Mouse (Mus musculus): ENCODE measurements around the gene Nat8.
A peak's percentile ranks its signal among the peaks of the same experiment; 100 is the strongest.
"Not testable (repeated sequence)": the region's sequence is repeated elsewhere in the genome, so short reads cannot be mapped to it uniquely, and the experiment has no call there.

Nat8 gene

GRCm38 (mm10) chr6:85831796-85832321 is at the start of gene Nat8:
TSS of gene Nat8 (minus strand) at chr6:85832082.
- TF ChIP-seq GATA4 (IDR thresholded peaks at IDR 0.05; ENCODE audit: insufficient replicate concordance, low read length): no peak

- not testable (repeated sequence) for TF ChIP-seq GATA4 (IDR thresholded peaks at IDR 0.05; ENCODE audit: insufficient replicate concordance, low read length)
Measured at GRCm38 (mm10) chr6:85869006-85869405, 37.1 kb upstream of the Nat8 start, which contains the start of gene Nat8f2. TSS of gene Nat8f2 (minus strand) at chr6:85869158.

DNA sequence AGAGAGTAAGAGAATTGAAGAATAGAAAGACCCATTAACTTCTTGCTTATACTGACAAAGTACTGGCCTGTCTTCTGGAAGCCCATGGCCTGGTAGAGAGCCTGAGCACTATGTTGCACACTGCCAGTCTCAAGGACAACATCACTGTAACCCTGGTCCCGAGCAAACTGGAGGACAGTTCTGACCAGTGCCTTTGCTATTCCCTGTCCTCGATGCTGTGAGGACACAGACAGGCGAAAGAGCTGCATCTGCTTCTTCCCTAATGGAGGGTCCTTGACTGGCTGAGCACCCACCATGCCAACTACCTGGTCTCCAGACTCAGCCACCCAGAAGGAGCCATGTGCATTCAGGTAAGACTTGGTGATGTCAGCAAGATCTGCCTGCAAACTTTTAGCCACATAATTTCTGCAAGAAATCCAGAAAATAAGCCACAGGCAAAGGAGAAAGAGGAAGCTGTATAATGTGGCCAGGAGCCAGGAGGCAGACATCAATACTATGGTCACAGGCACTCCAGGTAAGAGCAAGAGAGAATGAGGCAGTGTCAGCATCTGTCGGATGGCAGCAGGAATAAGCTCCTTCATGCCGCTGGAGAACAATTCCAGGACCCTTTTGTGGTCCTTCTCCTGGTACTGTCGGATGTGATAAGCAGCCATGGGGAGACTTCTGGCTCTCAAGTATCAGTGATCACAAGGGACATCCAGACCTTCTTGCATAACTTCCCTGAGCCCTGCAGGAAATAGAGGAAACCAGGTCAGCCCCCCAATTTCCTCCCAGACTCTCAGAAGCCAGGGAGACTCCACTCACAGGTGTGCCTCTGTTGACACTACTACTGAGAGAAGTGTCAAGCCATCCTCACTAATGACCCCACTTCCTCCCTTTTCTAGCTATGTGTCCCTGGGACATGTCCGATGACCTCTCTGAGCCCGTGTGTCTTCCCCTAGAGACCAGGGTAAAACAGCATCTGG is 36.1 kb upstream of the Nat8 start:
- no peak for TF ChIP-seq GATA4 (IDR thresholded peaks at IDR 0.05; ENCODE audit: insufficient replicate concordance, low read length)

DNA sequence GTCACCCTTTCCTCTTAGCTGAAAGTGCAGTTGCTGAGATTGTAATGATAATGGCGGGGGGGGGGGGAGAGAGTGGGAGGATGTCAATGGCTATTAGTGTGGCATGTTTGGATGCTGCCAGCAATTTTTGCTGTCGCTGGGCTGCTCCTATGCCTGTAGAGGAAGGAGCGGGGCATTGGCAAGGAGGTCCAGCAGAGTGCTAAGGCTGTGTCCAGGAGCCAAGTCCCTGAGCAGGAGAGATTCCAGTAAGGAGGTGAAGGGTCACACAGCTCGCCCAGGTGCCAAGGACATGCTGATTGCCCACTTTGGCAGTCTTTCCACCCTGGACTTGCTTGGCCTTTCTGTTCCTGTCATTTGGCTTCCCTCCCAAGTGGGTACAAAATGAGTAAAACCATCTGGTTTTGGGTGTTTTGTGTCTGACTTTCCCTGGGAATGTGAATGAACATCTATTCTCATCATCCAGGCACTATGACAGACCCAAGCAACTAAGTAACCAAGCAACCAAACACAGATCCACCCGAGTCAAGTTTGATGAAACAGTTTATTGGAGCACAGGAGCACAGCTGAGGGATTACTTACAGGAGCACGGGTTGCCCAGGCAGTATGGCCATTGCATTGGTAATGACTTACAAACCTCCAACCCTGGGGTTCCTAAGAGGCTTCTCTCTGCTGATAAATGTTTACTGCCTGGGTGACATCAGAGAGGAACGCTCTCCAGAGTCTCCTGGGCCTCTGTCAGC is 33.2 kb upstream of the Nat8 start:
- peak; percentile 60; the same call in 1 of the 2 replicates for TF ChIP-seq GATA4 (IDR thresholded peaks at IDR 0.05; ENCODE audit: insufficient replicate concordance, low read length)

DNA sequence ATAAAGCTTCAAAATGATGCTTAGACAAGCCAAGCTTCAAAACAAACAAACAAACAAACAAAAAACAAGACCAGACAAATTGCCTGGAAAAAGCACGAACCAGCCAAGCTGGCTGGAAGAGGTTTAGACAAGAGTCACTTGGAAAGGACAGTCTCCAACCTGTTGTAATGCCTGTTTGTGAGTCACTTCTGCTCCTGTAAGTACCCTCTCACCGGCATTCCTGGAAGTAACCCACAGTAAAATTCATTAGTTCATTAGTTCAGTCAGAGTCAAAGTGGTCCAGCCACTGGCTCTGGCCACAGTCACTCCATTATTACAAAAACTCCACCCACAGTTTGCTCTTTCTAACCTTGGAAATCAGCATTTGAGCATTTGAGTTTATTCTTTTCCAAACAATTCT is 32.0 kb upstream of the Nat8 start:
- TF ChIP-seq GATA4 (IDR thresholded peaks at IDR 0.05; ENCODE audit: insufficient replicate concordance, low read length): no peak

DNA sequence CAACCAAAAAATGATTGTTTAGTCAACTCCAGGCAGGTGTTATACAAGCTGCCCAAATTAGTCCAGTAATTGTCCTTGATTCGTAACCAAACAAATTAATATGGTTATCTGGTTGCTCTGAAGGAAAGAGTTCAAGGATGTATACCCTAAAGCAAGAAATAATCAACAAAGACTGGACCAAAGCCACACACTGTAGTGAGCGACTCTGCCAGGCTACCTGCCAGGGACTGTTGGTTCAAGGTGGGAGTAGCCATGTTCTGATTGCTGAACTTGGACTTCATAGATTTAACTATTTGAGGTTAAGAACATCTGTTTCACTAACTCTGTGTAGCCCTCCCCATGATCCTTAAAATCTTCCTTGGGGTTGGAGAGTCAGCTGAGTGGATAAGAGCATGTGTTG is 31.3 kb upstream of the Nat8 start:
- no peak for TF ChIP-seq GATA4 (IDR thresholded peaks at IDR 0.05; ENCODE audit: insufficient replicate concordance, low read length)

GRCm38 (mm10) chr6:85862565-85862964 is 30.7 kb upstream of the Nat8 start:
- TF ChIP-seq GATA4 (IDR thresholded peaks at IDR 0.05; ENCODE audit: insufficient replicate concordance, low read length): peak; percentile 41; the same call in 1 of the 2 replicates

DNA sequence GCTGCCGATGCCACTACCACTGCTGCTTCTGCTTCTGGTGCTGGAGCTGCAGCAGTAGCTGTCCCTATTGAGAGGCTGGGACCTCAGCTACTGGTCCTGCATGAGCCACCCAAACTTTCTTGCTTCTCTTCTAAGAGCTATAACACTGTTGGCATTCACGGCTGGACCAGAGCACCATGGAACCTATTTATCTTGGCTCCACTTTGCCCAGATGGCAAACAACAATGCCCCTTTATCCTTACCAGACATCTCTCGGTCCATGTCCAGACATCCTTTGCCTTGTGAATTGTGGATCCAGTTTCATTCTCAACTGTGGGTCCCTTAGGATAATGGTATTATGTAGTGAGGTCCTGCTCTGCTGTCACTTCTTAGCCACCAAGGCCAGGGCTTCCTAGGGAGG is 29.4 kb upstream of the Nat8 start:
- TF ChIP-seq GATA4 (IDR thresholded peaks at IDR 0.05; ENCODE audit: insufficient replicate concordance, low read length): no peak

DNA sequence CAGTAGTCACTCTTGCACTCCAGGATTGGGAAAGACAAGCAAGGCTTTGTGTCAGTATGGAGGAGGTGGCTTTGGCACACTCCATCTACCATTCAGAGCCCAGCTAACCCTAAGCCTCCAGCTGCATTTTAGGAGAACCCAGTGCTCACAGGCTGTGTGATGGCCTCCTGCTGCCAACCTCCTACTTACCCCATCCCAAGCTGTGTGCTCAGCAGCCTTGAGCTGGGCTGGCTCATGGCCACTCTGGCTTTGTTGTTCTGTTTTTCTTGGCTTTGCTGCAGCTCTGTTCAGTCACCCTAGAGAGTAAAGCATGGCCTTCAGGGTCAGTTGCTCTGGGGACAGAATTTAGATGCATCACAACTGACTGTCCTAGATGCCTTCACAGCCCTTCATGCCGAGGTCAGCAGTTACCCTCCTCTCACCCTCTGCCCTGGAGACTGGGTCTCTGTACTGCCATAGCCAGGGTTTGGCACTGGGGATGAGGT is 24.4 kb upstream of the Nat8 start:
- TF ChIP-seq GATA4 (IDR thresholded peaks at IDR 0.05; ENCODE audit: insufficient replicate concordance, low read length): no peak

- no peak for TF ChIP-seq GATA4 (IDR thresholded peaks at IDR 0.05; ENCODE audit: insufficient replicate concordance, low read length)
Measured at GRCm38 (mm10) chr6:85853481-85853880, 21.6 kb upstream of the Nat8 start.

- peak; percentile 71 for TF ChIP-seq GATA4 (IDR thresholded peaks at IDR 0.05; ENCODE audit: insufficient replicate concordance, low read length)
Measured at GRCm38 (mm10) chr6:85851062-85851773, 19.3 kb upstream of the Nat8 start.

DNA sequence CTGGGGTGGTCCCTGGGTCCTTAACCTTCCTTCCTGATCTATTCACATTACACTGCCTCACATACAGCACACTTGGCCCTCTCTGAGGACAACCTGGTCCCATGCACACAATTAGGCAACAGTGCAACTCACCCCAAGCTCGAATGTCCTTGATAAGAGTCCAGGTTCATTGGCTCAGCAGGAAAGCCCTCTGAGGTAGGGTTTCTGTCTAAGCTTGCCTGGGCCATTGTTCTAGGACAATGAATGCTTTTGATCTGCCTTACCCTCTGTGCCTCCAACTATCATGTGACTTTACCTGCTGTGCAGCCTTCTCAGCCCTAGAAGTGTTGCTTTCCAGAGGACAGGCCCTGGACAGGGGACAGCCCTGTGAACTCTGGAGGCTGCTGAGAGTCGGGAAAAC is 17.4 kb upstream of the Nat8 start:
- peak; percentile 59; the same call in 1 of the 2 replicates for TF ChIP-seq GATA4 (IDR thresholded peaks at IDR 0.05; ENCODE audit: insufficient replicate concordance, low read length)

DNA sequence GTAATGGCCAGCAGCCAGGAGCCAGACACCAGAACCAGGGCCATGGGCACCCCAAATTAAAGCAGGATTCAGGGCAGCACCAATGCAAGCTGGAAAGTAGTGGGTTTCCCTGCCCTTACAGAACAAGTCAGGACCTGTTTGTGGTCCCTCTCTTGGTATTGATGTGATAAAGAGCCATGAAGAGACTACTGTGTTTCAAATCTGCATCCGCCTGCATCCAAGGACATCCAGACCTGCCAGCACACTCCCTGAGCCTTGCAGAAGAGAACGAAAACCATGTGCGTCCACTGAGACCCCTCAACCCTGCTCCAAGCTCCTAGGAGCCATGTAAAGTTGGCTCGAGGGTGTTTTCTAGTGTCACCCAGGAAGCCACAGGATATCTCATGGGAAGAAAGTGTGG is 16.3 kb upstream of the Nat8 start:
- no peak for TF ChIP-seq GATA4 (IDR thresholded peaks at IDR 0.05; ENCODE audit: insufficient replicate concordance, low read length)

DNA sequence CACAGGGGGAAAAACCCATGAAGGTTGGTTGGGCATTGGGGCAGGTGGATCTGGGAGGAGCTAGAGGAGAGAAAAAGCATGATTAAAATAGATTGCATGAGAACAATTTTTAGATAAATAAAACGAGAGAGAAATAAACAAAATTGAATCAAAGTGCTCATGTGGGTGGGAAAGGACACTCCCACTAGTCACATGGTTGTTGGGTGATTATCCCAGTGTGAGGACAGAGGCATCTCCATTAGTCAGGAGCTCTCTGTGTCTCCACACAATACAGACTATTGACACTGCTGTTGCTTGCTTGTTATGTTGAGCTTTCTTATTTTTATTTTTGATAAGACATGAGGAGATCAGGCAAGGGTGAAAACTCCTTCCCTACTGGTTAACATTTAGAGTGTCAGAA is 15.0 kb upstream of the Nat8 start:
- no peak for TF ChIP-seq GATA4 (IDR thresholded peaks at IDR 0.05; ENCODE audit: insufficient replicate concordance, low read length)

GRCm38 (mm10) chr6:85839982-85840381 is 8.1 kb upstream of the Nat8 start:
- TF ChIP-seq GATA4 (IDR thresholded peaks at IDR 0.05; ENCODE audit: insufficient replicate concordance, low read length): no peak
